Mouse (Mus musculus) brain, adult 2 months (tissue): ENCODE measurements around the gene Dusp7.
A peak's percentile ranks its signal among the peaks of the same experiment; 100 is the strongest.

Experiments used
- DNase-seq: peaks from one replicate; pipeline ENCODE4 v3.0.0; 2011; ENCODE audit warnings: low read depth, low spot score

The Dusp7 gene

GRCm38 (mm10) chr9:106417841-106418625, 49.6 kb downstream of the Dusp7 start:
- DNase-seq = peak; percentile 97

- DNase-seq = no peak
Observed at GRCm38 (mm10) chr9:106420608-106421007, 52.2 kb downstream of the Dusp7 start.

- DNase-seq = no peak
Observed at GRCm38 (mm10) chr9:106421033-106421864, 52.8 kb downstream of the Dusp7 start.

- DNase-seq = peak; percentile 95
Observed at GRCm38 (mm10) chr9:106421865-106422160, 53.4 kb downstream of the Dusp7 start.
